Mouse (Mus musculus): Measurements from ENCODE around the gene Hopx. TPM values are rescaled to one million over a fixed set of nuclear protein-coding genes. Genes with fewer than 3 reads are reported as not detected.

Gene Hopx
- 10 to 100 TPM; 11.1 to 13.7 TPM for total RNA-seq (2021)

- peak; percentile 88 for DNase-seq
- intact Hi-C loops (cut with DNase I), result no loop called here
Measured at GRCm38 (mm10) chr5:77114817-77115731, at the start of gene Hopx. Gene Hopx (minus strand): TSS chr5:77115121.

GRCm38 (mm10) chr5:77163597-77163996 lies 48.7 kb upstream of the Hopx start:
- intact Hi-C loops (cut with DNase I), result no loop called here
- DNase-seq, result no peak

GRCm38 (mm10) chr5:77162566-77162965 lies 47.6 kb upstream of the Hopx start:
- no peak for DNase-seq
- intact Hi-C loops (cut with DNase I), result no loop called here

- intact Hi-C loops (cut with DNase I), result no loop called here
- DNase-seq, result peak; percentile 10
Measured at GRCm38 (mm10) chr5:77157777-77158540, 43.0 kb upstream of the Hopx start.

GRCm38 (mm10) chr5:77156938-77157337 lies 42.0 kb upstream of the Hopx start:
- intact Hi-C loops (cut with DNase I), result no loop called here
- peak; percentile 30 for DNase-seq

GRCm38 (mm10) chr5:77155526-77155925 lies 40.6 kb upstream of the Hopx start:
- DNase-seq, result no peak
- intact Hi-C loops (cut with DNase I), result no loop called here

GRCm38 (mm10) chr5:77154812-77155211 lies 39.9 kb upstream of the Hopx start:
- intact Hi-C loops (cut with DNase I), result no loop called here
- DNase-seq, result no peak

GRCm38 (mm10) chr5:77151738-77152137 lies 36.8 kb upstream of the Hopx start:
- DNase-seq, result no peak
- intact Hi-C loops (cut with DNase I), result no loop called here

GRCm38 (mm10) chr5:77151075-77151474 lies 36.2 kb upstream of the Hopx start:
- no peak for DNase-seq

GRCm38 (mm10) chr5:77148021-77148621 lies 33.2 kb upstream of the Hopx start:
- intact Hi-C loops (cut with DNase I), result no loop called here
- no peak for DNase-seq

More at GRCm38 (mm10) chr5:77151075-77151474, 36.2 kb upstream of the Hopx start:
- intact Hi-C loops (cut with DNase I), result no loop called here

- intact Hi-C loops (cut with DNase I), result no loop called here
- no peak for DNase-seq
Measured at GRCm38 (mm10) chr5:77146459-77147170, 31.7 kb upstream of the Hopx start.

GRCm38 (mm10) chr5:77144647-77145046 lies 29.7 kb upstream of the Hopx start:
- no peak for DNase-seq
- intact Hi-C loops (cut with DNase I), result no loop called here

GRCm38 (mm10) chr5:77143076-77143475 lies 28.2 kb upstream of the Hopx start:
- DNase-seq, result no peak
- intact Hi-C loops (cut with DNase I), result no loop called here

GRCm38 (mm10) chr5:77141336-77141735 lies 26.4 kb upstream of the Hopx start:
- intact Hi-C loops (cut with DNase I), result no loop called here
- DNase-seq, result no peak

GRCm38 (mm10) chr5:77140861-77141260 lies 25.9 kb upstream of the Hopx start:
- DNase-seq, result no peak
- intact Hi-C loops (cut with DNase I), result no loop called here

GRCm38 (mm10) chr5:77140108-77140507 lies 25.2 kb upstream of the Hopx start:
- intact Hi-C loops (cut with DNase I), result no loop called here

GRCm38 (mm10) chr5:77137701-77138265 lies 22.9 kb upstream of the Hopx start:
- intact Hi-C loops (cut with DNase I), result no loop called here
- DNase-seq, result peak; percentile 64

More at GRCm38 (mm10) chr5:77140108-77140507, 25.2 kb upstream of the Hopx start:
- no peak for DNase-seq

GRCm38 (mm10) chr5:77136684-77137224 lies 21.8 kb upstream of the Hopx start:
- intact Hi-C loops (cut with DNase I), result no loop called here
- DNase-seq, result no peak

- DNase-seq, result no peak
- intact Hi-C loops (cut with DNase I), result no loop called here
Measured at GRCm38 (mm10) chr5:77134961-77135360, 20.0 kb upstream of the Hopx start.

- DNase-seq, result no peak
- intact Hi-C loops (cut with DNase I), result no loop called here
Measured at GRCm38 (mm10) chr5:77134465-77134864, 19.5 kb upstream of the Hopx start.
